Mouse (Mus musculus): Measurements from ENCODE around the gene Dimt1. TPM values are rescaled to one million over a fixed set of nuclear protein-coding genes. Genes with fewer than 3 reads are reported as not detected.
"Not testable (repeated sequence)": the region's sequence is repeated elsewhere in the genome, so short reads cannot be mapped to it uniquely, and the experiment has no call there.

Dimt1 gene
- polyA plus RNA-seq, 1 experiment from 2014 or later = 31.1 TPM

- peaks cover 4 to 31% of the 10 kb centered on the region in 2 experiments for H3K4me1 ChIP-seq (ENCODE audit: control insufficient read depth in 2 of 2, insufficient read depth in 2 of 2, low read length in 2 of 2)
Observed at GRCm38 (mm10) chr13:106996891-106997290, 50.0 kb downstream of the Dimt1 start.

GRCm38 (mm10) chr13:106997557-106997956 is 50.6 kb downstream of the Dimt1 start:
- not testable (repeated sequence) for H3K9me3 ChIP-seq (ENCODE audit: control insufficient read depth, low read length); H3K27me3 ChIP-seq (ENCODE audit: control insufficient read depth, insufficient read depth, low read length); H3K9ac ChIP-seq (ENCODE audit: low read length); H3K4me3 ChIP-seq (ENCODE audit: control insufficient read depth in 1 of 2, insufficient read depth in 1 of 2, low read depth in 1 of 2, low read length in 2 of 2); H3K4me2 ChIP-seq (ENCODE audit: low read length); H3K27ac ChIP-seq (replicated peaks in 1 of 2; ENCODE audit: control insufficient read depth in 1 of 2, insufficient read depth in 1 of 2, low read depth in 2 of 2, low read length in 2 of 2); ATAC-seq (ENCODE audit: insufficient number of reproducible peaks, insufficient read depth, low FRiP score, low read depth)
- 98% methylated on average over 2 of the region's 4 CpGs for WGBS
- Histone ChIP-seq H3K4me1 (ENCODE audit: control insufficient read depth in 2 of 2, insufficient read depth in 2 of 2, low read length in 2 of 2) (peaks cover 4 to 31% of the 10 kb centered on the region in 2 experiments), H3K36me3 (ENCODE audit: control insufficient read depth, insufficient read depth, low read length) (peaks cover 11% of the 10 kb centered on the region)

More at GRCm38 (mm10) chr13:106996891-106997290, 50.0 kb downstream of the Dimt1 start:
- no peak overlapping the region for H3K4me3 ChIP-seq (ENCODE audit: control insufficient read depth in 1 of 2, insufficient read depth in 1 of 2, low read depth in 1 of 2, low read length in 2 of 2)
- H3K9me3 ChIP-seq (ENCODE audit: control insufficient read depth, low read length) = no peaks in the 10 kb centered on the region
- WGBS = 30% methylated on average over 2 of the region's 2 CpGs
- H3K4me2 ChIP-seq (ENCODE audit: low read length) = 0 out of 2 replicates have a peak overlapping the region, but pooled peaks have one; percentile 8
- peaks cover 16% of the 10 kb centered on the region for H3K36me3 ChIP-seq (ENCODE audit: control insufficient read depth, insufficient read depth, low read length)
- peak overlapping the region in 1 of 2 experiments; percentile 37; a peak in 2 of 4 replicates for H3K27ac ChIP-seq (replicated peaks in 1 of 2; ENCODE audit: control insufficient read depth in 1 of 2, insufficient read depth in 1 of 2, low read depth in 2 of 2, low read length in 2 of 2)
- H3K27me3 ChIP-seq (ENCODE audit: control insufficient read depth, insufficient read depth, low read length) = no peaks in the 10 kb centered on the region
- no peak overlapping the region for H3K9ac ChIP-seq (ENCODE audit: low read length)
- ATAC-seq (ENCODE audit: insufficient number of reproducible peaks, insufficient read depth, low FRiP score, low read depth) = no peak

GRCm38 (mm10) chr13:106998026-106998425 is 51.1 kb downstream of the Dimt1 start:
- Histone ChIP-seq H3K4me1 (ENCODE audit: control insufficient read depth in 2 of 2, insufficient read depth in 2 of 2, low read length in 2 of 2) (peaks cover 4 to 31% of the 10 kb centered on the region in 2 experiments), H3K27me3 (ENCODE audit: control insufficient read depth, insufficient read depth, low read length) (no peaks in the 10 kb centered on the region), H3K4me3 (ENCODE audit: control insufficient read depth in 1 of 2, insufficient read depth in 1 of 2, low read depth in 1 of 2, low read length in 2 of 2) (no peak overlapping the region), H3K4me2 (ENCODE audit: low read length) (no peak overlapping the region), H3K36me3 (ENCODE audit: control insufficient read depth, insufficient read depth, low read length) (peaks cover 6% of the 10 kb centered on the region), H3K9me3 (ENCODE audit: control insufficient read depth, low read length) (no peaks in the 10 kb centered on the region), H3K9ac (ENCODE audit: low read length) (no peak overlapping the region), H3K27ac (replicated peaks in 1 of 2; ENCODE audit: control insufficient read depth in 1 of 2, insufficient read depth in 1 of 2, low read depth in 2 of 2, low read length in 2 of 2) (no peak overlapping the region)
- 92% methylated on average over 2 of the region's 2 CpGs for WGBS
- no peak for ATAC-seq (ENCODE audit: insufficient number of reproducible peaks, insufficient read depth, low FRiP score, low read depth)

- H3K36me3 ChIP-seq (ENCODE audit: control insufficient read depth, insufficient read depth, low read length) = no peaks in the 10 kb centered on the region; the same call in 1 of the 2 replicates
- 61% methylated on average over 5 of the region's 5 CpGs for WGBS
- no peaks in the 10 kb centered on the region for H3K27me3 ChIP-seq (ENCODE audit: control insufficient read depth, insufficient read depth, low read length)
- no peaks in the 10 kb centered on the region for H3K9me3 ChIP-seq (ENCODE audit: control insufficient read depth, low read length)
- H3K27ac ChIP-seq (replicated peaks in 1 of 2; ENCODE audit: control insufficient read depth in 1 of 2, insufficient read depth in 1 of 2, low read depth in 2 of 2, low read length in 2 of 2) = no peak overlapping the region
- no peak overlapping the region for H3K9ac ChIP-seq (ENCODE audit: low read length)
- peaks cover 4 to 31% of the 10 kb centered on the region in 2 experiments for H3K4me1 ChIP-seq (ENCODE audit: control insufficient read depth in 2 of 2, insufficient read depth in 2 of 2, low read length in 2 of 2)
- H3K4me2 ChIP-seq (ENCODE audit: low read length) = no peak overlapping the region
- H3K4me3 ChIP-seq (ENCODE audit: control insufficient read depth in 1 of 2, insufficient read depth in 1 of 2, low read depth in 1 of 2, low read length in 2 of 2) = no peak overlapping the region
- ATAC-seq (ENCODE audit: insufficient number of reproducible peaks, insufficient read depth, low FRiP score, low read depth) = no peak
Observed at GRCm38 (mm10) chr13:106998671-106999070, 51.7 kb downstream of the Dimt1 start.

DNA sequence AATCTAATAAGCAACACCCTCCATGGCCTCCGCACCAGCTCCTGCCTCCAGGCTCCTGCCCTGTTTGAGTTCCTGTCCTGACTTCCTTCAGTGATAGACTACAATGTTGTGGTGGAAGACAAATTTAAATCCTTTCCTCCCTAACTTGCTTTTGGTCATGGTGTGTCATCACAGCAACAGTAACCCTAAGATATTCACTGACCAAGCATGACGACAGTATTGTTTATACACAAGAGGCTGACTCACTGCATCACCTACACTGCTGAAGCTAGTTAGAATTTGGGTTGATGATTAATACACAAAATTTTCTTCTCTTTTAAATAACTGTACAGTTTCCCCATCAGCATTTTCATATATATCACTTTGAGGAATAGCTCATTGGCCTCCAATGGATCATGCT is 56.3 kb downstream of the Dimt1 start:
- H3K9ac ChIP-seq (ENCODE audit: low read length) = no peak overlapping the region
- 77% methylated on average over 2 of the region's 2 CpGs for WGBS

DNA sequence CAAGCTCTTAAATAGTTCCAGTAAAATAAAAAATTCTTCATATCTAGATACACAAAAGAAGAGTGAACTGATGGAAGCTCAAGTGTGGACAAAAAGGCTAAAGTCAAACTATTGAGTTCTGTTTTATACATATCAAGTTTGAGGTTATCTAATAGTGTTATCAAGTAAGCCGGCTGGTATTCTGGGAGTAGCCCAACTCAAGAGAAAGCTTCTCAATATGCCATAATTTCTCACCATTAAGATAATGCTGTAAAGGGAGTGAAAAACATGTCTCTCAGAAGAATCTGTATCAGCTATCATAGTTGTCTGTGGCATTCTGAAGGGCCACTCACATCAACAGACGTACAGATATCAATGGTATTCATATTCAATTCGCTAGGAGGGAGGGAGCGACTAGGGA is 61.2 kb downstream of the Dimt1 start:
- Histone ChIP-seq H3K4me3 (ENCODE audit: control insufficient read depth in 1 of 2, insufficient read depth in 1 of 2, low read depth in 1 of 2, low read length in 2 of 2) (no peak overlapping the region), H3K4me1 (ENCODE audit: control insufficient read depth in 2 of 2, insufficient read depth in 2 of 2, low read length in 2 of 2) (peaks cover 0 to 20% of the 10 kb centered on the region in 2 experiments; a peak in 3 of 4 replicates), H3K9me3 (ENCODE audit: control insufficient read depth, low read length) (no peaks in the 10 kb centered on the region), H3K27me3 (ENCODE audit: control insufficient read depth, insufficient read depth, low read length) (no peaks in the 10 kb centered on the region), H3K27ac (replicated peaks in 1 of 2; ENCODE audit: control insufficient read depth in 1 of 2, insufficient read depth in 1 of 2, low read depth in 2 of 2, low read length in 2 of 2) (no peak overlapping the region), H3K36me3 (ENCODE audit: control insufficient read depth, insufficient read depth, low read length) (no peaks in the 10 kb centered on the region), H3K4me2 (ENCODE audit: low read length) (no peak overlapping the region), H3K9ac (ENCODE audit: low read length) (no peak overlapping the region)
- ATAC-seq (ENCODE audit: insufficient number of reproducible peaks, insufficient read depth, low FRiP score, low read depth) = no peak
- WGBS = 49% methylated on average over 4 of the region's 4 CpGs

More for the DNA sequence above, 56.3 kb downstream of the Dimt1 start:
- no peak for ATAC-seq (ENCODE audit: insufficient number of reproducible peaks, insufficient read depth, low FRiP score, low read depth)
- Histone ChIP-seq H3K27me3 (ENCODE audit: control insufficient read depth, insufficient read depth, low read length) (no peaks in the 10 kb centered on the region), H3K4me1 (ENCODE audit: control insufficient read depth in 2 of 2, insufficient read depth in 2 of 2, low read length in 2 of 2) (peaks cover 0 to 13% of the 10 kb centered on the region in 2 experiments; a peak in 2 of 4 replicates), H3K36me3 (ENCODE audit: control insufficient read depth, insufficient read depth, low read length) (no peaks in the 10 kb centered on the region), H3K4me3 (ENCODE audit: control insufficient read depth in 1 of 2, insufficient read depth in 1 of 2, low read depth in 1 of 2, low read length in 2 of 2) (no peak overlapping the region), H3K27ac (replicated peaks in 1 of 2; ENCODE audit: control insufficient read depth in 1 of 2, insufficient read depth in 1 of 2, low read depth in 2 of 2, low read length in 2 of 2) (no peak overlapping the region), H3K9me3 (ENCODE audit: control insufficient read depth, low read length) (no peaks in the 10 kb centered on the region), H3K4me2 (ENCODE audit: low read length) (no peak overlapping the region)

Other genes starting within 250 kb of the Dimt1 start
- gene Ipo11, start 10.2 kb upstream of the Dimt1 start, polyA plus RNA-seq (2014; fragmentation: Nextera tagmentation; extraction: Ambion mirVana) = 68.2 and 70.6 TPM in 2 replicates
- 19.7 and 23.9 TPM in 2 replicates for gene Kif2a, start 75.0 kb downstream of the Dimt1 start, polyA plus RNA-seq (2014; fragmentation: Nextera tagmentation; extraction: Ambion mirVana)

Measured in heart, embryonic 14.5 days (tissue).